Mouse (Mus musculus) gastrocnemius, postnatal 4 days (tissue): ENCODE results near the gene Prpf4. TPM values are rescaled to one million over a fixed set of nuclear protein-coding genes. Genes with fewer than 3 reads are reported as not detected.

Experiments
- DNase-seq, 2 experiments: peaks; one replicate each; pipeline ENCODE4 v3.0.0; 2021 to 2022; ENCODE audit warnings: low spot score in 2 of 2, mixed read lengths in 2 of 2
- total RNA-seq, 2 experiments: library from RNA; stranded (reverse); gene quantifications; 2 replicates each; pipeline ENCODE4 v1.2.3; 2021

Prpf4 gene
- total RNA-seq, 2 experiments from 2014 or later = 14.0 to 15.0 TPM

GRCm38 (mm10) chr4:62433939-62434870 lies 25.6 kb downstream of the Prpf4 start:
- no peak for DNase-seq

- no peak for DNase-seq
These were observed 26.5 kb downstream of the Prpf4 start, which contains the start of gene Rnf183 for GRCm38 (mm10) chr4:62435081-62435480. Rnf183 (minus strand) TSS chr4:62435252.

DNA sequence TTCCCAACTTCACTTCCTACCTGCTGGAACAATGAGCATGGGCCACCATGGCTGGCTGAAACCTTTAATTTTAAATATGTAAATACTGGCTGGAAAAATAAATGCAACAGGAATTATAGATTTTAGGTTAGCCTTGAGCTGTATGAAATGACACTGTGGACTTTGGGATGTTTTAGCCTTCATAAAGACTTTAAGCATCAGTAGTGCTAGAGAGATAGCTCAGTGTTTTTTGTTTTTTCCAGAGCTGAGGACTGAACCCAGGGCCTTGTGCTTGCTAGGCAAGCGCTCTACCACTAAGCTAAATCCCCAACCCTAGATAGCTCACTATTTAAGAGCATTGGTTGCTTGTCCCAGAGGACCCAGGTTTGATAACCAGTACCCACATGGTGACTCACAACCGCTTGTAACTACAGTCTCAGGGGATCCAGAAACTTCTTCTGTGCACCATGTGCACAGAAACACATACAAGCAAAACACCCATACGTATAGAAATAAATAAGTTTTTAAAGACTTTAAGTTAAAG lies 28.7 kb downstream of the Prpf4 start:
- DNase-seq = no peak

DNA sequence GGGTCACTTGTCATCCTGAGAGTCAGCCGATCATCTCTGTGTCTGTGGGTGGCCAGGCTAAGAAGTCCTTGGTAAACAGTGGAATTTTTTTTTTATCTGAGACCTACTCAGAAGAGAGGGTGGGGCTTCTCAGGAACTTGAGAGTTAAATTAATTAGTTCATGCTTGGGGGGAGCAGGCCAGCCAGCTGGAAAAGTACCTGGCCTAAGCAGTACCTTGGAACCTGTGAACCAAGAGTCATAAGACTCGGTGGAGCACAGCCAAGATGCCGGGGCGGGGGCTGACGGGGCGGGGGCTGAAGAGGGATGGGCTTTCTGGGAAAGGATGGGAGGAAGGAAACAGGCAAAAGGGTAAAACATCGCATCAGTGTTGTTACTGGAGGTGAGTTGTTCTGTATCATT lies 29.3 kb downstream of the Prpf4 start:
- no peak for DNase-seq

GRCm38 (mm10) chr4:62439793-62440192 lies 31.2 kb downstream of the Prpf4 start:
- no peak for DNase-seq

DNA sequence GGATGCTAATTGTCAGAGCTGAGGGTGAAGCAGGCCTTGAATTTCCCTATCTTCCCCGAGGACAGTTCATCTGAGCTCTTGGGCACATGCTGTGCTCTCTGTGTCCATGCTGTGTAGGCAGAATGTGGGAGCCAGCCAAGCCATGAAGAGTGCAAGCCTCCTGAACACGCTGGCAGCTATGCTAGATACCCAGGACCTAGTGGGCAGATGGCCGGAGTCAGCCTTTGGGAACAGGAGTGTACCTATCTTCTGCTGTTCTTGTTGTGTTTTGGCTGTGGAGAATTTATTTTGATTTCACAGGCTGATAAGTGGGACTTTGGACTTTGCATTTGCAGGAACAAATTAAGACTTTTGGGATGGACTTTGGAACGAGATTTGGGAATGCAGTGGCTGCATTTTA lies 31.9 kb downstream of the Prpf4 start:
- no peak for DNase-seq

DNA sequence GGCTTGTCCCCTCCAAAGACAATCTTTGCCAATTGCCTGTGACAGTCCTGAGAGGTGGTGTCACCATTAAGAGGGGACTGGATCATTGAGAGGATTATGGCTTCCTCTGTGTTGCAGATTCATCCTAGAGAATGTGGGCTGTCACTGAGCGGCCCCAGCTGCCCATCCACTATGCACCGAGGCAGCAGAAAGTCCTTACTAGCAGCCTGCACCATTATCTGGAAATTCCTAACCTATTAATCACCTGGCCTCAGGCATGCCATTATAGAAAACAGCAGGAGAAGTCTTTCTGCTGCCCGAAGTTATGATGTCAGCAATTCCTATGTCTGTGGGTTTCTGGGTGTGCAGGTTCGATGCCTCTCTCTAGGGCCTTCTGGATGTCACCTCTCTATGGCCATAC lies 32.4 kb downstream of the Prpf4 start:
- DNase-seq = no peak

DNA sequence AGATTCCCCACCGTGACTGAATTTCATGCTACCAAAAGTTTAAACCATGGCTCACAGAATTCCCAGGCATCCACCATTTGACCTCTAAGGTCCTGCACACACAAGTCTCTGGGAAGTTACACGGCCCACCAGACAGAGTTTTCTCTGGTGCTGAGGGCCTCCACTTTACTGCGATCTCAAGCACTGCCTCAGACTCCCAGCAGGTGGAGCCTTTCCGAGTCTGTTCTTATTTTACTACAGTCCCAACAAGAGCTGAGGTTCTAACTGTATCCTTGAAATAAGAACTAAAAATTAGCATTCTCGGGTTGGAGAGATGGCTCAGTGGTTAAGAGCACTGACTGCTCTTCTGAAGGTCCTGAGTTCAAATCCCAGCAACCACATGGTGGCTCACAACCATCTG lies 46.4 kb downstream of the Prpf4 start:
- DNase-seq = peak in 1 of 2 experiments; percentile 31

- DNase-seq = no peak
These were observed 50.5 kb downstream of the Prpf4 start for GRCm38 (mm10) chr4:62459081-62459480.

GRCm38 (mm10) chr4:62460348-62460747 lies 51.8 kb downstream of the Prpf4 start:
- no peak for DNase-seq

GRCm38 (mm10) chr4:62463124-62463523 lies 54.5 kb downstream of the Prpf4 start:
- DNase-seq = no peak

- DNase-seq = no peak
These were observed 59.6 kb downstream of the Prpf4 start for GRCm38 (mm10) chr4:62468158-62468557.

DNA sequence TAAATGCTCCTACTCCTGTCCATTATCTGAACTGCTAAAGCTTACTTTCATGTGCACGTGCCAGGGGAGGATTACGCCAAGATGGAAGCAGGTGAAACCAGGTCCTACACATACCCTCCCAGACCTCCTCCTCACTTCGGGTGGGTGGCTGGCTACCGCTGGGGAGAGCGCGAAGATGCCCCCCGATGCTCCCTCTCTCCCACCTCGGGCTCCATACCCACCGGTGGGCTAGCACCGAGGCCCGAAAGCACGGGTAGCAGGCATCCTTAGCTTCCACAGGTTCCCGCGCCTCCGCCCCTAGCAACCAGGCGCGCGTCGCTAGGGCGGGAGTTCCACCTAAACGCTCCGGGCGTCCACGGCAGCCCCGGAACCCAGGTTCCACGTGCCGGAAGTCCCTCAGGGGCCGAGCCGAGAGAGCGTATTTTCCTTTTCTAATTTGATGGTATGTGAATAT lies 62.0 kb downstream of the Prpf4 start, which contains the start of gene Wdr31:
Gene Wdr31, minus strand, starts transcription at position 299 of the 454 bp plus-strand sequence.
- DNase-seq = peak; percentile 53 to 74

DNA sequence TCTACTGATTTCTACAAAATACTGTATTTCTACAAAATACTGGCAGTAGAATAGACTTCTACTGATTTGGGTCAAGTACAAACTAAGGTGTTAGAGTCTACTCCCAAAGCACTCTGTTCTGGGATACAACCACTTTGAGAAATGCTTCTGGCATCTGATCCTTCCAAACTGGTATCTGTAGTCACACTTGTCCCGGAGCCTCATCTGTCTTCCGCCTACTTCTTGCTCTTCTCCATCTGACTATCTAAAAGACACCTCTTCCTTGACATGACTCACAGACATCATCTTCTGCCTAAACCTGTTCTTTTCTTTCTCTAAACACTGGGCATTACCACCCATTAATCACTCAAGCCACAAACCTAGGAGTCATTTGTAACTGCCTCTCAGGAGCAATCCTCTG lies 63.5 kb downstream of the Prpf4 start:
- no peak for DNase-seq

DNA sequence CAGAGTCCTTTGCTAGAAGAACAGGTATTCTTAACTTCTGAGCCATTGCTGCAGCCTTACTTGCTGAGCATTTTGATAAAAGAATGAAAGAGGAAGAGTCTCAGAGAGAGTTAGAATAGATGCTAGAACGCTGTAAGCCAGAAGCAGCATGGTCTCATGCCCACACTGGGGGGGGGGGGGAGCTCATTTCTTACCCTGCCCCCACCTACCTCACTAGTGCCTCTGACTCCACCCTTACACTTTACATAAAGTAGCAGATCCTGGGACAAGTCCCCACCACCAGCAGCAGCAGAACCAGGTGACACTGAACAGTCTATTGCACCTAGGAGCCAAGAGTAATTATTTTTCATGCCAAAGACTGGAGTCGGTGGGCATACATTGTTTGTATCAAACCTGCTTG lies 66.5 kb downstream of the Prpf4 start:
- DNase-seq = no peak

GRCm38 (mm10) chr4:62475793-62476192 lies 67.2 kb downstream of the Prpf4 start:
- no peak for DNase-seq

Other genes starting within 250 kb of the Prpf4 start
- 1 to 10 TPM; 5.2 to 5.3 TPM for gene Zfp37, start 177.8 kb upstream of the Prpf4 start, total RNA-seq
- gene Slc31a2, start 146.2 kb upstream of the Prpf4 start, total RNA-seq = 10 to 100 TPM in 1 of 2 experiments, 1 to 10 TPM in 1; 9.5 to 12.3 TPM
- gene Fkbp15, start 48.2 kb upstream of the Prpf4 start, total RNA-seq = 10 to 100 TPM; 26.7 to 28.5 TPM
- gene Slc31a1, start 48.1 kb upstream of the Prpf4 start, total RNA-seq = 10 to 100 TPM; 17.7 to 18.8 TPM
- gene Cdc26, start 155 bp upstream of the Prpf4 start, total RNA-seq = 10 to 100 TPM; 71.3 to 78.6 TPM
- not detected for gene Rnf183, start 26.5 kb downstream of the Prpf4 start, total RNA-seq
- gene Wdr31, start 62.1 kb downstream of the Prpf4 start, total RNA-seq = 1 to 10 TPM in 1 of 2 experiments, under 1 TPM in 1; 0.91 to 1.1 TPM
- gene Bspry, start 71.3 kb downstream of the Prpf4 start, total RNA-seq = 1 to 10 TPM; 1.1 to 1.7 TPM
- gene Hdhd3, start 94.7 kb downstream of the Prpf4 start, total RNA-seq = 10 to 100 TPM in 1 of 2 experiments, 1 to 10 TPM in 1; 9.0 to 10.5 TPM
- 10 to 100 TPM; 34.0 to 41.1 TPM for gene Alad, start 111.1 kb downstream of the Prpf4 start, total RNA-seq
- 10 to 100 TPM; 27.8 to 31.3 TPM for gene Pole3, start 116.3 kb downstream of the Prpf4 start, total RNA-seq
- under 1 TPM; 0.34 to 0.44 TPM for gene 4933430I17Rik, start 116.6 kb downstream of the Prpf4 start, total RNA-seq
- 10 to 100 TPM; 36.9 to 44.0 TPM for gene Rgs3, start 151.1 kb downstream of the Prpf4 start, total RNA-seq